Mouse (Mus musculus) urinary bladder, adult 18-20 months (tissue): ENCODE data around the gene Taar7d.
"Not testable (repeated sequence)": the region's sequence is repeated elsewhere in the genome, so short reads cannot be mapped to it uniquely, and the experiment has no call there.

Source experiments
- DNase-seq, 2 experiments: peaks; one replicate each; pipeline ENCODE4 v3.0.0; 2022; ENCODE audit warnings: low spot score in 2 of 2, mixed read lengths in 2 of 2

Taar7d gene

GRCm38 (mm10) chr10:24026922-24027321 lies at the start of gene Taar7d:
Taar7d (plus strand) TSS chr10:24027222.
- no peak for DNase-seq

- DNase-seq, result no peak
These were observed 49.1 kb upstream of the Taar7d start for GRCm38 (mm10) chr10:23977958-23978357.

DNA sequence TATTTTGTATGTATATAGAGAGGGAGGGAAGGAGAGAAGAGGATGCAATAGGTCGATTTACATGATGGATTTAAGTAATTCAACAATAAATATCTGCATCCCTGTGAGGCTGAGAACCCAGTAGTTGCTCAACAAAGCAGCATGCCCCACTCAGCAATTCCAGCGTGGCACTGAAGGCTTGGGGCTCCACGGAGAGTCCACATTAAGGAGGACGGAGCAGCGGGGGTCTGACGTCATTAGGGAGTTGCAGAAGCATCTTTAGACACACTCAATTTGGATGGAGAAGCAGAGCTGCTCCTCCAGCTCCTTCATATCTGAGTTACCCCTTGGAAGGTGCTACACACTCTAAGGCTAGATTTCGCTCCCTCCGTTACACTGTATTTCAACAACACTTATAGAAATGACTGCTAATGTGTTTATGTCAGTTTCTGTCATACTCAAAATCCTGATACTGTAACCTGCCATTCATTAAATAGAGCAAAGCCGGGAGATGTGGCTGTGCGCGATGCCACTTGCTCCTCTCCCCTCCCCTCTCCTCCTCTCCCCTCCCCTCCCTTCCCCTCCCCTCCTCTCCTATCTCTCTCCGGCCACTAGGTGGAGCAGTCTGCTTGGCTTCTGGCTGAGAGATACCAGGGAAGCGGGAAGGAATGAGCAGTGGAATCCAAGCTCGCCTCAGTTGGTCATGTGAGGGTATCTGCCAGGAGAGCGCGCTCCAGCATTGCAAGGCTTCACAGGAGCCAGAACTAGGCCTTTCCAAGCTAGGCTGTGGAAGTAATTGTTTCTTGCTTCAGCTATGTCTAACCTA lies 47.9 kb upstream of the Taar7d start:
- peak; percentile 34 to 47 for DNase-seq

DNA sequence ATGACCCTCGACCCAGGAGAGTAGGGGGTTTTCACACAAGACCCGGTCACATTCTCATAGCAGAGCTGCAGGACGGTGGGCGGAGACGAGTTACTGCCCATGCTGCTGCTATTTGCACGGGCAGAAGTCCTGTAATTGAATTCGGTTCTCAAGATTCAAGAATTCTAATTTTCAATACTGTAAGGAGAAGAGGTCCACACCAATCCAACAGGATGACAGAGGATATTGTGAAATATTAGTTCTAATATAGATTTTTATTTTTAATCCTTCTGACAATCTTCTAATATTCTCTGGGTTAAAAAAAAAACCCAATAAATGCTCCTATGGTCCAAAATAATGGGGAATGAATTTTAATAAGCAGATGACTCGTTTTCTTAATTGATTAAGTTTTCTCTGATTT lies 41.5 kb upstream of the Taar7d start, which contains the start of gene Taar6:
Gene Taar6, minus strand, starts transcription at position 101 of the 400 bp plus-strand sequence.
- no peak for DNase-seq

DNA sequence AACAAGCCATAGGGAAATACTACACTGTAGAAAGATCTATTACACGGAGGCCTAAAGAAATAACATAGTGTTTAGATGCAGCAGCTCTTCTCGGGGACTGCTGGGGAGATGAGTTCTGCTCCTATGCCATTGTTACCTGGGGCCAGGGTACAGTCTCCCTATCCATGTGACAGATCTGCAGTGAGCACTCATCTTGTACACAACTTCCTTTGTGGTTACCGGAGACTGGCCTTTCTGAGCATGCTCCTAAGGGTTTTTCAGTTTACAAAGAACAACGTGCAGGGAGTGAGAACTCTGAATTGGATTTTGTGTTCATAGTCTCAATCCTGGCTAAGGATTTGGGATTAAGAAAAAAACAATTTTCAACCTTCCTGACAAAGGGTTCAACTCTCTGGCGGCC lies 40.6 kb upstream of the Taar7d start:
- DNase-seq, result no peak

DNA sequence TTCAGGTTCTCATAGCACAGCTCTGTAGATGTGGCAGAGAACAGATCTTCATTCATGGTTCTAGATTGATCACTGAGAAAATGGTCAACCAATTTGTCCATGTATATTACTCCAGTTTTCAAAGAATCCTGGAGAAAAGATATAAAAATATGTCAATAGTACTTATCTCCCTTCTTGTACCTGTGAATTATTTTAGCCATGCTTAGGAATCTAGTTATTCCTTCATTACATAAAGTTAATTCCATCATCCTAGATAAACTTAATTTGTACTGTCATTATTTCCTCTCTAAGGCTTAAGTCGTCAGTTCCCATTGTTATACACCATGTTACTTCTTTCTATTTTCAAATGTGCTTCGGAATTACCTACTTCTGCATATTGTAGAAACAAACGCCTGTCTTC lies 33.6 kb upstream of the Taar7d start, which contains the start of gene Taar7a:
Gene Taar7a, minus strand, starts transcription at position 101 of the 400 bp plus-strand sequence.
- DNase-seq, result no peak

DNA sequence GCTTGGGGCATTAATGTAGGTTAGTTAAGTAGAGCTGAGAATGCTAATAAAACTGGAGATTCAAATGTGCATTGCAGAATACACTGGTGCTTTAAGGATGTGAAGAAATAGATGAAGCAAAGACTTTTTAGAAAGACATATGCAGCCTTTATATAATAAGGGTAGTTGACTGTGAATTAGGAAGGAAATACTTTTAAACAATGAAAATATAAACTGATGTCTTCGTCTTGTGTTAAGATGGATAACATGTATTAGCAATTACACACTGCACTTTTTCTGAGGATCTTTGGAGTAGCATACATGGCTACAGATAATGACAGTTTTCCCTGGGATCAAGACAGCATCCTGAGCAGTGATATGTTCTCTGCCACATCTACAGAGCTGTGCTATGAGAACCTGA lies 27.4 kb upstream of the Taar7d start, which contains the start of gene Taar7b:
Gene Taar7b, plus strand, starts transcription at position 301 of the 400 bp plus-strand sequence.
- no peak for DNase-seq

- DNase-seq, result no peak
These were observed 20.6 kb upstream of the Taar7d start for GRCm38 (mm10) chr10:24006442-24006841.

GRCm38 (mm10) chr10:24007034-24007433 lies 20.0 kb upstream of the Taar7d start:
- DNase-seq, result no peak

DNA sequence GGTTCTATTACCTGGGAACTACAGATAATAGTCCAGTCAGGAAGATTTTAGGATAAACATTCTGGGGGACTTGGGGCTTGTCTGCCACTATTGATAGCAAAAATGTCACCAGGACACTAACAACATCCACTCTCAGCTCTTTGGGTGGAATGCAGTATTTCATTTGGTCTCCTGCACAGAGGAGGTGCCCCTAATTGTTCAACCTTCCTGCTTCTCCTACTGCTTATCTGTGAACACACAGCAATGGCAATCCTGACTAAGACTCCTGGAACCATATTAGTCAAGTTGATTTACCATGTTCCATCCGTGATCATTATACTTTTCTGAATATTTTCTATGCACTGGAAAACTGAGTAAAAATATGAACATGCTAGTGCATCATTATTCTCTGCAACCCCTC lies 18.9 kb upstream of the Taar7d start:
- no peak for DNase-seq

DNA sequence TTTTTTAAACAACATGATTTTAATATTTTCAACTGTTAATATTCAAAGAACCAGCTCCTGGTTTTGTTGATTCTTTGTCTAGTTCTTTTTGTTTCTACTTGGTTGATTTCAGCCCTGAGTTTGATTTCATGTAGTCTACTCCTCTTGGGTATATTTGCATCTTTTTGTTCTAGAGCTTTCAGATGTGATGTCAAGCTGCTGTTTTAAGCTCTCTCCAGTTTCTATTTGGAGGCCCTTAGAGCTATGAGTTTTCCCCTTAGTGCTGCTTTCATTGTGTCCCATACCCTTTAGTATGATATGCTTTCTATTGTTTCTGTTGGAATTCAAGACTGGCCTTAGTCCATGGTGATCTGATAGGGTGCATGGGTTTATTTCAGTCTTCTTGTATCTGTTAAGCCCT lies 4.3 kb downstream of the Taar7d start:
- DNase-seq, result no peak

DNA sequence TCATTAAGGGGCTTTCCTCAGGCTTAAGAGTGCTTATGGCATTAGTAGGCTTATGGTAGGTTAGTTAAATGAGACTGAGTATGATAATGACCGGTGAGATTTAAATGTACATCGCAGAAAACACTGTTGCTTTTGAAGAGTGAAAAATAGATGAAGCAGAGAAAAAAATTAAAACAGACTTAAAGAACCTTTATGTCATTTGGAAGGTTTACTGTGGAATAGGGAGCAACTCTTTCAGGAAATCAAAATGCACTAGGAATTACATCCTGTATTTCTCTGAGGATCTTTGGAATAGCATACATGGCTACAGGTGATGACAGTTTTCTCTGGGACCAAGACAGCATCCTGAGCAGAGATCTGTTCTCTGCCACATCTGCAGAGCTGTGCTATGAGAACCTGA lies 10.3 kb downstream of the Taar7d start, which contains the start of gene Taar7e:
Gene Taar7e, plus strand, starts transcription at position 301 of the 400 bp plus-strand sequence.
- no peak for DNase-seq

DNA sequence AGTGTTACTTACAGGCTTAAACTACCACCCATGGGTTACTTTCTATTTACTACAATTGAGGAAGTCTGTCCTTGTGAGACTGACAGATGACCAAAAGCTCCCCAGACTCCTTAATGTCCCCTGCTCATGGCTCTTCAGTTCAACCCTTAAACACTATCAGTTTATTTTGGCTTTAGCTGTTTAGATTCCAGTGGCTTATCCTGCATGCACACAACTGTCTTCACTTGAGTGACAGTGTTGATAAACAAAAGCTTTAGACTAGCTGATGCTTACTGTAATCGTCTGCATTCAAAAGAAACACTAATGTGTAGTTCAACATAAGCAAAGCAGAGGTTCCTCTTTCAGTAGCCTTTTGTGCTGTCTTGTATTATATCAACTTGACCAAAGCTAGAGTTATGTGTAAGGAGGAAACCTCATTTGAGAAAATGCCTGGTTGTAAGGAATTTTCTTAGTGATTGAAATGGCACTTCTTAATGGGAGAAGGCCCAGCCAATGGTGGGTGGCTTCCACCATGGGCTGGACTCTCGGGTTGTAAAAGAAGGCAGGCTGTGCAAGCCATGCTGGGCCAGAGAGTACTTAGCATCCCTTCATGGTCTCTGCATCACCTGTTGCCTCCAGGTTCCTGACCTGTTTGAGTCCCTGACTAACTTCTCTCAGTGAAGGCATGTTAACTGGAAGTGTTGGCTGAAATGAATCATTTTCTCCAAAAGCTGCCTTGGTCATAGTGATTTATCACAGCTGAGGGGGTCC lies 13.3 kb downstream of the Taar7d start:
- no peak for DNase-seq

- no peak for DNase-seq
These were observed 22.2 kb downstream of the Taar7d start, which contains the start of gene Taar7f for GRCm38 (mm10) chr10:24049210-24049609. Taar7f (plus strand) TSS chr10:24049510.

GRCm38 (mm10) chr10:24052039-24052438 lies 25.0 kb downstream of the Taar7d start:
- no peak for DNase-seq

DNA sequence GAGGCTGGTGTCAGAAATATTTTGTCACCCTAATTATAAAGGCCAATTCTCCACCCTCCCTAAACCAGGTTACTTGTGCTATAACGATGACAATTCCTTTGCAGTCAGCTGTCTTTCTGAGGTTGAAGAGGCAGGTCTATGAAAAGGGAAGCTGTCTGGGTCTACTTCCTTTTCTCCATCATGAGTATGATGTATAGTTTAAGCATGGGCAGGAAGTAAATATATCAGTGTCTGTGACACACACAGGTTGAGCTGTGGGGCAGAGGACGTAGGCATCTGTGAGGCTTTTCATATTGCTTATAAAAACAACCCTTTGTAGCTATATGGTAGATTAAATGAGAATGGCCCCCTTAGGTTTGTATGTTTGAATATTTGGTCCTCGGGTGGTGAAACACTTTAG lies 32.0 kb downstream of the Taar7d start:
- no peak for DNase-seq

DNA sequence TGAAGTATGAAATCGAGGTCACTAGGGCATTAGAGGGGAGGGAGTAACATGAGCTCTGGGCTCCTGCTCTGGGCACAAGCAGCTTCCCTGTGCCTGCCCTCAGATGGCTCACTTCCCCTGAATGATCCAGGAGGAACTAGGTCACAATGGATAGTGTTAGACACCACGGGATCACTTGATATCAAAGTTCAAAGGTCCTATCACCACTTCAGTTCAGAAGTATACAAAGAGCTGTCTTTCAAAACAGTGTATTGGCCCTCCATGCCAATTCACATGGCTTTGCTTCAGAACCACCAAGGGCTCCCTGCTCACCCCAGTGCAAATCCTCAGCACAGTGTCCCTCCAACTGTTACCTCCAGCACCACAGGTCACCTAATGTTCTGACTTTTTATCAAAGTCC lies 47.7 kb downstream of the Taar7d start:
- DNase-seq, result not testable (repeated sequence)

DNA sequence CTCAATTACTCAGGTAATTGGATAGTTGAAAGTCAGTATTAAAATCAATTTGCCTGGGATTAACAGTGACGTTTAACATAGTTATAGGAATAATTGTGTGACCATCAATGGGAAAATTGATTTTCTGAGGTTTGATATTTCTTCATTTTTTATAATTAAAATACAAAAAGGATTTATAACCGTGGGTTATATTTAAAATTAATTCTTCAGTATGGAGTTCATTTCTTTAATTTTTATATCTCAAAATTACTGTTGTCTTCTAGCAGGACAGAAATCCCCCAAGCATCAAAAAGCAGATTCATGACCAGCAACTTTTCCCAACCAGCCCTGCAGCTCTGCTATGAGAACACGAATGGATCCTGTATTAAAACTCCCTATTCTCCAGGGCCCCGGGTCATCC lies 49.2 kb downstream of the Taar7d start, which contains the start of gene Taar8a:
Gene Taar8a, plus strand, starts transcription at position 301 of the 400 bp plus-strand sequence.
- DNase-seq, result not testable (repeated sequence)
